ENCODE assay signal across 8 mouse cellular contexts in the genomic region with DNA sequence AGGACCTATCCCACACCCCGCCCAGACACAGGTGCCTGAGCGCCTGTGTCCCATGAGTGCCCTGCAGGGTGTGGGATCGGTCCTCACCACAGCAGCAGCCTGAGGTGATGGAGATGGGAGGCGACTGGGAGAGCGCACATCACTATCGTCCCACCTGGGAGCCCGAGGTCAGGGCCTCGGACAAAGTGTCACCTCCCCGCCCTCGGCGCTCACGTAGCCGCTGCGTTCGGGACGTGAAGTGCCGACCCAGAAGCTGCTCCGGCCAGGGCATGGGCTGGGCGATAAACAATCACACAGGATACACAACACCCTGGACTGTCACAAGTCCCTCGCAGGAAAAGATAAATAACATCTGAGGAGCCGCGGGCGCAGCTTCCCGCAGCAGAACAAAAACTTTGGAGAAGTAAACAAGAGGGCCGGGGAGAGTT. TPM values are rescaled to one million over a fixed set of nuclear protein-coding genes. Genes with fewer than 3 reads are reported as not detected.
DNase-seq lines count a peak whose midpoint lies in the region; ATAC-seq lines count a peak whose summit lies in the region.

No protein-coding gene starts in this region.

- 1% methylated on average over 25 of the region's 25 CpGs for WGBS in limb, embryonic 10.5 days
- WGBS in midbrain, embryonic 14.5 days = 4% methylated on average over 25 of the region's 25 CpGs

- ATAC-seq in midbrain, embryonic 14.5 days (ENCODE audit: low FRiP score, low TSS enrichment) = no peak

- H3K27me3 ChIP-seq in limb, embryonic 10.5 days (ENCODE audit: low read depth, poor library complexity, severe bottlenecking) = peaks cover 69% of the 10 kb centered on the region
- peaks cover 23% of the 10 kb centered on the region for H3K27me3 ChIP-seq in midbrain, embryonic 14.5 days (ENCODE audit: control insufficient read depth, insufficient read depth, low read length)

- no peak overlapping the region for H3K27ac ChIP-seq in limb, embryonic 10.5 days
- no peak overlapping the region for H3K27ac ChIP-seq in midbrain, embryonic 14.5 days (replicated peaks; ENCODE audit: low read depth, low read length)

- H3K36me3 ChIP-seq in limb, embryonic 10.5 days = no peaks in the 10 kb centered on the region
- no peaks in the 10 kb centered on the region for H3K36me3 ChIP-seq in midbrain, embryonic 14.5 days (ENCODE audit: control insufficient read depth, insufficient read depth, low read length)

- peak; percentile 41 for DNase-seq in gastrocnemius, postnatal 25 days
- no peak for DNase-seq in gastrocnemius, postnatal 4 days (ENCODE audit: low spot score in 2 of 2)
- peak; percentile 31 to 36 for DNase-seq in heart, postnatal 36 days
- peak; percentile 41 for DNase-seq in limb, embryonic 10.5 days (ENCODE audit: low spot score)
- no peak for DNase-seq in midbrain, embryonic 14.5 days
- DNase-seq in testis, postnatal 14 days (ENCODE audit: low spot score) = no peak
- no peak for DNase-seq in right cerebral cortex, adult 2 months (ENCODE audit: low spot score in 2 of 2)
- DNase-seq in right cerebral cortex, postnatal 25 days = no peak

- peak overlapping the region; percentile 36 for H3K4me3 ChIP-seq in limb, embryonic 10.5 days
- H3K4me3 ChIP-seq in midbrain, embryonic 14.5 days (replicated peaks; ENCODE audit: low read depth, low read length) = 0 out of 2 replicates have a peak overlapping the region, but pooled peaks have one; percentile 7

- H3K4me2 ChIP-seq in midbrain, embryonic 14.5 days (ENCODE audit: low read length) = peak overlapping the region; percentile 40

- H3K4me1 ChIP-seq in limb, embryonic 10.5 days = peaks cover 42% of the 10 kb centered on the region
- H3K4me1 ChIP-seq in midbrain, embryonic 14.5 days (ENCODE audit: control insufficient read depth, insufficient read depth, low read length) = peaks cover 8% of the 10 kb centered on the region

- H3K9ac ChIP-seq in midbrain, embryonic 14.5 days (replicated peaks; ENCODE audit: low read length) = no peak overlapping the region

- intact Hi-C loops in heart, postnatal 36 days (cut with DNase I) = loop anchor here (10.0 kb wide), 1 partner anchor 162 kb away; no protein-coding TSS in a partner anchor

- H3K9me3 ChIP-seq in limb, embryonic 10.5 days (replicated peaks) = no peaks in the 10 kb centered on the region
- no peaks in the 10 kb centered on the region for H3K9me3 ChIP-seq in midbrain, embryonic 14.5 days (ENCODE audit: control insufficient read depth, low read length)

RNA-seq across cellular contexts. Expression of a gene that starts 27.1 kb away (rescaled TPM):
- total RNA-seq in gastrocnemius, postnatal 25 days (2021) = 10 to 100 TPM; 22.8 to 24.1 TPM
- 10 to 100 TPM; 17.5 to 18.2 TPM for total RNA-seq in gastrocnemius, postnatal 4 days (2021)
- total RNA-seq in heart, postnatal 36 days (2021) = 10 to 100 TPM; 61.4 to 87.8 TPM
- 11.8 and 12.1 TPM in 2 replicates for polyA plus RNA-seq in limb, embryonic 10.5 days (2016; fragmentation: Nextera tagmentation; extraction: Ambion mirVana)
- 6.5 and 10.8 TPM in 2 replicates for polyA plus RNA-seq in midbrain, embryonic 14.5 days (2014; fragmentation: Nextera tagmentation; extraction: Ambion mirVana)

Comparison
In these comparisons a context has a peak if more than half of its experiments do, and no peak if none do; other contexts are left out.
1. DNase-seq: peak in gastrocnemius, postnatal 25 days (single experiment), heart, postnatal 36 days (2 of 2) and limb, embryonic 10.5 days (single experiment); none in gastrocnemius, postnatal 4 days (0 of 2), midbrain, embryonic 14.5 days (single experiment), testis, postnatal 14 days (single experiment), right cerebral cortex, adult 2 months (0 of 2) and right cerebral cortex, postnatal 25 days (single experiment).